Mouse (Mus musculus) midbrain, embryonic 14.5 days (tissue): ENCODE measurements at regions not wholly inside any gene's neighbourhood (a gene's known extent, or its start where the extent isn't known, plus 50 kb on each side); places are given as distances from the start of the nearest gene placed in this dataset.

Experiments
- ATAC-seq: fragments of 200-750 bp; cut with Nextera tagmentation; 2 replicates; pipeline ENCODE4 v1.8.0; 2017; ENCODE audit warnings: moderate number of reproducible peaks, moderate library complexity; ENCODE audit not compliant: low FRiP score, low TSS enrichment
- DNase-seq: peaks from one replicate; pipeline ENCODE4 v3.0.0-alpha.2; 2015
- H3K27ac ChIP-seq: fragments of 300-500 bp; sonication (generic); replicated peaks from 2 replicates; pipeline ENCODE4 v1.5.1; 2014; ENCODE audit warnings: mild to moderate bottlenecking, low read depth, low read length, moderate library complexity
- H3K27me3 ChIP-seq: fragments of 300-500 bp; sonication (generic); 2 replicates; pipeline ENCODE4 v1.6.1; 2014; ENCODE audit warnings: low read length, control low read depth, mixed read lengths; ENCODE audit not compliant: control insufficient read depth, insufficient read depth
- H3K36me3 ChIP-seq: fragments of 300-500 bp; sonication (generic); 2 replicates; pipeline ENCODE4 v1.6.1; 2014; ENCODE audit warnings: low read length, control low read depth; ENCODE audit not compliant: control insufficient read depth, insufficient read depth
- H3K4me1 ChIP-seq: fragments of 300-500 bp; sonication (generic); 2 replicates; pipeline ENCODE4 v1.6.1; 2014; ENCODE audit warnings: mild to moderate bottlenecking, antibody characterized with exemption, low read length, control low read depth; ENCODE audit not compliant: control insufficient read depth, insufficient read depth
- H3K4me2 ChIP-seq: fragments of 300-500 bp; sonication (generic); 2 replicates; pipeline ENCODE4 v1.6.1; 2014; ENCODE audit warnings: mild to moderate bottlenecking, low read length, moderate library complexity
- H3K4me3 ChIP-seq: fragments of 300-500 bp; sonication (generic); replicated peaks from 2 replicates; pipeline ENCODE4 v1.5.1; 2014; ENCODE audit warnings: low read depth, low read length
- H3K9ac ChIP-seq: fragments of 300-500 bp; sonication (generic); replicated peaks from 2 replicates; pipeline ENCODE4 v1.6.1; 2014; ENCODE audit warnings: mild to moderate bottlenecking, low read length, moderate library complexity
- H3K9me3 ChIP-seq: fragments of 300-500 bp; sonication (generic); 2 replicates; pipeline ENCODE4 v1.6.1; 2016; ENCODE audit warnings: low read length, control low read depth, mixed read lengths; ENCODE audit not compliant: control insufficient read depth
- WGBS: fragments of 180-500 bp; shearing (Covaris S2); extraction: QIAGEN DNeasy Blood & Tissue Kit; methylation state at CpG from one replicate; pipeline ENCODE4 v1.1.7; 2014; 5-methylcytosine and 5-hydroxymethylcytosine counted together

GRCm38 (mm10) chr17:61520087-61520486 is 1361.0 kb downstream of the Efna5 start:
- ATAC-seq (no peak), DNase-seq (no peak)
- H3K4me2 ChIP-seq: no peak overlapping the region
- H3K9me3 ChIP-seq: no peaks in the 10 kb centered on the region
- H3K36me3 ChIP-seq: no peaks in the 10 kb centered on the region
- H3K4me1 ChIP-seq: no peaks in the 10 kb centered on the region
- H3K4me3 ChIP-seq: no peak overlapping the region
- H3K9ac ChIP-seq: no peak overlapping the region
- H3K27me3 ChIP-seq: no peaks in the 10 kb centered on the region
- no peak overlapping the region for H3K27ac ChIP-seq

DNA sequence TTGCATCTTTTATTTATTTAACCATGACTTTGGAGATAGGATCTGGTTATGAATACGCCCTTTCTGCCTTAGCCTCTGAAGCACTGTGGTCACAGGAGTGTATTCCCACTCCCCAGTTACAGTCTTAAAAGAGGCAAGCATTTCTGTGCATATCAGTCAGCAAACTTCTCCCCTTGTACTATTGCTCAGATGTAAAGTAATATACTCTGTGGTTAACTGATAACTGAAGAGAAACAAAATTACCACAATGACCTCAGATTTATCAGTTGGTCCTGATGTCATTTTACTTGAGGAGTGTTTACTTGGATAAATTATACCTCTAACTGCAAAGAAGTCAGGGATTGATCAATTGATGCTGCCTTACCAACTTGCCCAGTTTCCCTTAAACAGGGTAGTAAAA is 1366.1 kb downstream of the Efna5 start:
- no peak overlapping the region for H3K9ac ChIP-seq
- no peak for ATAC-seq
- H3K4me2 ChIP-seq: no peak overlapping the region
- H3K4me1 ChIP-seq: no peaks in the 10 kb centered on the region
- DNase-seq: no peak
- H3K27me3 ChIP-seq: no peaks in the 10 kb centered on the region
- H3K9me3 ChIP-seq: no peaks in the 10 kb centered on the region
- H3K36me3 ChIP-seq: no peaks in the 10 kb centered on the region
- H3K4me3 ChIP-seq: no peak overlapping the region
- H3K27ac ChIP-seq: no peak overlapping the region
- 85% methylated on average over 1 of the region's 1 CpGs for WGBS

GRCm38 (mm10) chr17:61513433-61513832 is 1367.7 kb downstream of the Efna5 start:
- no peaks in the 10 kb centered on the region for H3K27me3 ChIP-seq
- H3K4me1 ChIP-seq: no peaks in the 10 kb centered on the region
- no peak overlapping the region for H3K4me3 ChIP-seq
- no peak overlapping the region for H3K27ac ChIP-seq
- no peaks in the 10 kb centered on the region for H3K9me3 ChIP-seq
- DNase-seq (no peak), ATAC-seq (peak; percentile 50; the same call in 1 of the 2 replicates)
- no peak overlapping the region for H3K4me2 ChIP-seq
- 44% methylated on average over 4 of the region's 4 CpGs for WGBS
- no peak overlapping the region for H3K9ac ChIP-seq
- H3K36me3 ChIP-seq: no peaks in the 10 kb centered on the region

DNA sequence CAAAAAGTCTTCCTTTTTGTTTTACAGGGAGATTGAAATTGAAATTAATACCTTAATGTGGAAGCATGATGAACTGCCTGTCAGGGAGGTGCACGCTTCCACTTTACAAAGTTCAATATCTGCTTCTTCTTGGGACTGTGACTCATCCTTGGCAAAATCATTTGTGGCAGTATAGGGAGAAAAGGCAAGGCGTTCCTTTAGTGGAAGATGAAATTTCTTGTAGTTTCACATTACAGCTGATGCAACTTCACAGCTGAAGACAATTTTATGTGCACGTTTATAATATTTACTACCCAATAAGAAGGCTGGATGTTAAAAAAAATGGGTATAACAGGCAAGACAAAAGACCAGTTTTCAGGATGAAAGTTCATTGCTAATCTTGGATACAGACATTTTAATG is 1385.9 kb downstream of the Efna5 start:
- ATAC-seq (no peak), DNase-seq (no peak)
- H3K36me3 ChIP-seq: no peaks in the 10 kb centered on the region
- WGBS: 88% methylated on average over 3 of the region's 3 CpGs
- no peak overlapping the region for H3K4me2 ChIP-seq
- H3K27me3 ChIP-seq: no peaks in the 10 kb centered on the region
- no peak overlapping the region for H3K9ac ChIP-seq
- no peak overlapping the region for H3K27ac ChIP-seq
- no peaks in the 10 kb centered on the region for H3K4me1 ChIP-seq
- no peak overlapping the region for H3K4me3 ChIP-seq
- no peaks in the 10 kb centered on the region for H3K9me3 ChIP-seq

- no peak for ATAC-seq
Measured at GRCm38 (mm10) chr17:61477457-61477856, 1403.7 kb downstream of the Efna5 start.

DNA sequence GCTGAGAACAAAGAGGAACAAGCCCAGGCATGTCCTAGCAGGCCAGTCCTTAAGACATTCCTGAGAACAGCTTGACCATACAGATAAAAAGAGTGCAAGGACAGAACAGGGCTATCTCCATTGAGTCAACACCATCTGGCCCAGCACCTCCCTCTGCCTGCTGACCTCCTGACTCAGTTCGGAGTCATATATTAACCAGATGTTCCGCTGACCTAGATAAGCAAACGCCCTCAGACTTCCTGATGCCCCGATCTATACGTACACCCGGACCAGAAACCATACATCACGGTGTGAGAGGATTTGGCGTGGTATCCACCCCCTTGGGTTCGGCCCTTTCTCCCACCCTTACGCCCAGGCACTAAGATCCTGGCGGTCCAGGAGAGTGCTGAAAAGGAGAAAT is 1406.7 kb downstream of the Efna5 start:
- Histone ChIP-seq H3K9ac (no peak overlapping the region), H3K4me2 (no peak overlapping the region), H3K27ac (no peak overlapping the region), H3K4me3 (no peak overlapping the region), H3K4me1 (no peaks in the 10 kb centered on the region), H3K27me3 (no peaks in the 10 kb centered on the region), H3K36me3 (no peaks in the 10 kb centered on the region), H3K9me3 (peaks cover 5% of the 10 kb centered on the region)
- no peak for DNase-seq
- ATAC-seq: no peak
- WGBS: 95% methylated on average over 11 of the region's 11 CpGs

More at GRCm38 (mm10) chr17:61477457-61477856, 1403.7 kb downstream of the Efna5 start:
- 96% methylated on average over 5 of the region's 5 CpGs for WGBS
- Histone ChIP-seq H3K9ac (no peak overlapping the region), H3K9me3 (peaks cover 30% of the 10 kb centered on the region), H3K4me2 (no peak overlapping the region), H3K4me3 (no peak overlapping the region), H3K36me3 (no peaks in the 10 kb centered on the region), H3K4me1 (no peaks in the 10 kb centered on the region), H3K27ac (no peak overlapping the region), H3K27me3 (no peaks in the 10 kb centered on the region)
- DNase-seq: no peak

DNA sequence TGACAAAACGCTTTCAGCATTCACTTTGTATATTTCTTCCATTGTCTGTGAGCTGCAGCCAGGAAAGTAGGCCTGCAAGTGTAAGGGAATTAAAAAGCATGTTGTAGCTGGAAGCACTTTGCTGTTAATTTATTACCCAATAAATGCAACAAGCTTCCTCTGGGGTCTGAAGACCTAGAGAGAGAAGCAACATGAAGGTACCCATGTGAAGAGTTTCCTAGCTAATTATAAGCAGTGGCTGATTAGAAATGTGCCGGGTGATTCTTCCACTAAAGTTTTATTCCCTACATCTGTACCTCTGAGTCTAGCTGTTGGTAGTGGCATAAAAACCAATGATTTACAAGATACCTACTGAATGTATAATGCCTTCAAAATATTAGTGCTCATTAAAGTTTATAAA is 1428.2 kb downstream of the Efna5 start:
- WGBS: 73% methylated on average over 2 of the region's 2 CpGs
- Histone ChIP-seq H3K4me2 (no peak overlapping the region), H3K4me3 (no peak overlapping the region), H3K27me3 (no peaks in the 10 kb centered on the region), H3K36me3 (no peaks in the 10 kb centered on the region), H3K27ac (no peak overlapping the region), H3K9me3 (no peaks in the 10 kb centered on the region), H3K9ac (no peak overlapping the region), H3K4me1 (no peaks in the 10 kb centered on the region)
- ATAC-seq (no peak), DNase-seq (no peak)

GRCm38 (mm10) chr17:61426846-61427245 is 1454.3 kb downstream of the Efna5 start:
- Histone ChIP-seq H3K9ac (no peak overlapping the region), H3K4me2 (no peak overlapping the region), H3K9me3 (no peaks in the 10 kb centered on the region), H3K27me3 (no peaks in the 10 kb centered on the region), H3K4me3 (no peak overlapping the region), H3K27ac (no peak overlapping the region), H3K4me1 (no peaks in the 10 kb centered on the region), H3K36me3 (no peaks in the 10 kb centered on the region)
- ATAC-seq: no peak
- no peak for DNase-seq
- 88% methylated on average over 8 of the region's 8 CpGs for WGBS
